Comparison of ENCODE assay signal across 25 mouse cellular contexts in the genomic region with DNA sequence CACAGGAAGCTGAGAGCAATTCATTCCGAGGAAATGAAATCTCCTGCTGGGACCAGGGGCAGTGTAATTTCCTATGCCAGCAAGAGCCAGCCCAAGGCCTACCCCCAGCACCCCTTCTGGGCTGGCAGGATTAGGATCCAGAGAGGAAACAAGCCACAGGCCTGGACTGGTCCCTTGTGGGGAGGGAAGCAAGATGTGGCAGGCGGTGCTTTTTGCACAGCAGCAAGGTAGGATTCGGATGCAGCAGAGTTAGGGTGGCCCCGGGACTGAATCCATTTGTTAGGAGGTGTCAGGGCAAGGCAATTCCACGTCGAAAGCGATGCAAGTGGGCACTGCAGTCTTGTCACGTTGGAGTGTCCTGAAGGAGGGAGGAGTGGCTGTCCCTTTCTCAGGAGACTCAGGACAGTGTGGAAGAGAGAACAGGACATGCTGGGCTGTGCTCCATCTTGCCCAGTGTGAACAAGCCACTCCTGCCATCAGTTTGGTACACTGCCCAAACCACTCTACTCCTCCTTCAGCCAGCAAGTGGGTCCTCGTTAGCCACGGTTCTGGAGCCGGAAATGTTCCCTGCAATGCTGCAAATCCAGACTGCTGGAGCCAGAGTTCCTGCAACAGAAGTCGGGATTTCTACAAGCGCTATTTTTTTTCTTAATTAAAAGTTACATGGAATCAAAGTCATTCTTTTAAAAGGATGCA.
DNase-seq lines count a peak whose midpoint lies in the region; ATAC-seq lines count a peak whose summit lies in the region.
"Had no signal": no experiment of that assay in that cellular context is flagged by ENCODE, and none has a peak within 500 bp of the region (broad histone marks: within the 10 kb centered on the region; RNA-seq: fewer than 3 reads in every experiment).

No protein-coding gene starts in this region.

- H3K9ac ChIP-seq in heart, embryonic 12.5 days, result no peak overlapping the region
- H3K9ac ChIP-seq in midbrain, embryonic 15.5 days, result no peak overlapping the region
- no peak overlapping the region for H3K9ac ChIP-seq in limb, embryonic 15.5 days
- H3K9ac ChIP-seq: forebrain, postnatal 0 days; hindbrain, embryonic 14.5 days; limb, embryonic 13.5 days; liver, embryonic 14.5 days had no signal

- DNase-seq in heart, embryonic 10.5 days (ENCODE audit: low spot score), result peak; percentile 69
- DNase-seq in midbrain, embryonic 10.5 days (ENCODE audit: low spot score), result peak; percentile 6
- no peak for DNase-seq in frontal cortex, postnatal 10 days (ENCODE audit: low spot score in 2 of 2)
- no peak for DNase-seq in spleen, postnatal 10 days (ENCODE audit: low spot score in 2 of 2)
- DNase-seq: adrenal gland, adult 2 months; cerebellum, adult 11 months; cerebellum, postnatal 25 days; forebrain, postnatal 0 days; gastrocnemius, postnatal 25 days; heart, adult 2 months; heart, postnatal 4 days; kidney, adult 8-10 months; kidney, postnatal 25 days; right cerebral cortex, adult 18-20 months; spleen, adult 18-20 months had no signal

- 0 out of 2 replicates have a peak, but pooled peaks cover 5% of the 10 kb centered on the region for H3K27me3 ChIP-seq in heart, embryonic 10.5 days (ENCODE audit: insufficient read depth, poor library complexity, severe bottlenecking)
- H3K27me3 ChIP-seq in heart, embryonic 12.5 days (replicated peaks), result no peaks in the 10 kb centered on the region
- no peaks in the 10 kb centered on the region for H3K27me3 ChIP-seq in midbrain, embryonic 10.5 days (ENCODE audit: low read depth, poor library complexity, severe bottlenecking)
- H3K27me3 ChIP-seq in midbrain, embryonic 15.5 days (replicated peaks), result no peaks in the 10 kb centered on the region
- no peaks in the 10 kb centered on the region for H3K27me3 ChIP-seq in limb, embryonic 15.5 days
- H3K27me3 ChIP-seq: limb, embryonic 13.5 days had no signal

- 58% methylated on average over 13 of the region's 13 CpGs for WGBS in heart, embryonic 10.5 days
- WGBS in heart, embryonic 12.5 days, result 58% methylated on average over 13 of the region's 13 CpGs
- 74% methylated on average over 13 of the region's 13 CpGs for WGBS in midbrain, embryonic 10.5 days
- 74% methylated on average over 13 of the region's 13 CpGs for WGBS in midbrain, embryonic 15.5 days
- 45% methylated on average over 13 of the region's 13 CpGs for WGBS in limb, embryonic 15.5 days

- ATAC-seq in heart, embryonic 12.5 days (ENCODE audit: insufficient number of reproducible peaks, low FRiP score), result no peak
- no peak for ATAC-seq in midbrain, embryonic 15.5 days (replicated peaks)
- 0 out of 2 replicates have a peak, but pooled peaks have one; percentile 55 for ATAC-seq in limb, embryonic 15.5 days (ENCODE audit: insufficient number of reproducible peaks, low FRiP score, low TSS enrichment, low read depth)
- ATAC-seq: forebrain, postnatal 0 days; inflammation-experienced regulatory T-cells, adult 6 months had no signal

- no peak overlapping the region for H3K4me2 ChIP-seq in heart, embryonic 12.5 days
- H3K4me2 ChIP-seq in midbrain, embryonic 15.5 days, result no peak overlapping the region
- H3K4me2 ChIP-seq in limb, embryonic 15.5 days, result no peak overlapping the region
- H3K4me2 ChIP-seq: hindbrain, embryonic 14.5 days; limb, embryonic 13.5 days had no signal

- H3K9me3 ChIP-seq in heart, embryonic 10.5 days, result no peaks in the 10 kb centered on the region
- no peaks in the 10 kb centered on the region for H3K9me3 ChIP-seq in heart, embryonic 12.5 days (replicated peaks)
- H3K9me3 ChIP-seq in midbrain, embryonic 10.5 days (replicated peaks), result no peaks in the 10 kb centered on the region
- H3K9me3 ChIP-seq in midbrain, embryonic 15.5 days, result no peaks in the 10 kb centered on the region
- H3K9me3 ChIP-seq in limb, embryonic 15.5 days, result no peaks in the 10 kb centered on the region
- H3K9me3 ChIP-seq: forebrain, embryonic 10.5 days; limb, embryonic 13.5 days had no signal

- H3K36me3 ChIP-seq in heart, embryonic 10.5 days, result no peaks in the 10 kb centered on the region
- no peaks in the 10 kb centered on the region for H3K36me3 ChIP-seq in heart, embryonic 12.5 days
- no peaks in the 10 kb centered on the region for H3K36me3 ChIP-seq in midbrain, embryonic 10.5 days
- no peaks in the 10 kb centered on the region for H3K36me3 ChIP-seq in midbrain, embryonic 15.5 days (replicated peaks)
- H3K36me3 ChIP-seq in limb, embryonic 15.5 days, result no peaks in the 10 kb centered on the region
- H3K36me3 ChIP-seq: forebrain, embryonic 10.5 days; limb, embryonic 13.5 days had no signal

- H3K27ac ChIP-seq in heart, embryonic 10.5 days, result no peak overlapping the region
- H3K27ac ChIP-seq in heart, embryonic 12.5 days (ENCODE audit: poor library complexity, severe bottlenecking), result no peak overlapping the region
- H3K27ac ChIP-seq in midbrain, embryonic 10.5 days (replicated peaks), result no peak overlapping the region
- H3K27ac ChIP-seq in midbrain, embryonic 15.5 days, result no peak overlapping the region
- no peak overlapping the region for H3K27ac ChIP-seq in limb, embryonic 15.5 days
- H3K27ac ChIP-seq: forebrain, embryonic 10.5 days; heart, adult 2 months; hindbrain, embryonic 14.5 days; layer of hippocampus, adult 2 months; limb, embryonic 13.5 days; liver, embryonic 14.5 days; macrophage had no signal

- H3K4me3 ChIP-seq in heart, embryonic 10.5 days, result no peak overlapping the region
- H3K4me3 ChIP-seq in heart, embryonic 12.5 days, result no peak overlapping the region
- H3K4me3 ChIP-seq in midbrain, embryonic 10.5 days, result no peak overlapping the region
- H3K4me3 ChIP-seq in midbrain, embryonic 15.5 days, result no peak overlapping the region
- H3K4me3 ChIP-seq in limb, embryonic 15.5 days, result no peak overlapping the region
- H3K4me3 ChIP-seq: forebrain, embryonic 10.5 days; heart, adult 2 months; layer of hippocampus, adult 2 months; limb, embryonic 13.5 days had no signal

- H3K4me1 ChIP-seq in heart, embryonic 10.5 days, result peaks cover 19% of the 10 kb centered on the region
- peaks cover 11% of the 10 kb centered on the region for H3K4me1 ChIP-seq in heart, embryonic 12.5 days (replicated peaks)
- no peaks in the 10 kb centered on the region for H3K4me1 ChIP-seq in midbrain, embryonic 10.5 days
- H3K4me1 ChIP-seq in midbrain, embryonic 15.5 days, result no peaks in the 10 kb centered on the region
- peaks cover 11% of the 10 kb centered on the region; the same call in 1 of the 2 replicates for H3K4me1 ChIP-seq in limb, embryonic 15.5 days
- H3K4me1 ChIP-seq: forebrain, embryonic 10.5 days had no signal

Comparison
In these comparisons a context has a peak if more than half of its experiments do, and no peak if none do; other contexts are left out.
1. DNase-seq: peak in heart, embryonic 10.5 days (single experiment) and midbrain, embryonic 10.5 days (single experiment); none in frontal cortex, postnatal 10 days (0 of 2) and spleen, postnatal 10 days (0 of 2).